Mouse (Mus musculus) gastrocnemius, postnatal 36 days (tissue): ENCODE data around the gene 2610044O15Rik8. TPM values are rescaled to one million over a fixed set of nuclear protein-coding genes. Genes with fewer than 3 reads are reported as not detected.
"Not testable (repeated sequence)": the region's sequence is repeated elsewhere in the genome, so short reads cannot be mapped to it uniquely, and the experiment has no call there.

Source experiments
- DNase-seq, 2 experiments: peaks; one replicate each; pipeline ENCODE4 v3.0.0; 2022
- intact Hi-C: fragments of 180-260 bp; cut with DNase I; formaldehyde crosslinking; loops from one replicate; pipeline ENCODE4 v1.15.1; 2025
- long read RNA-seq, 2 experiments: library from polyadenylated mRNA; stranded (forward); transcript quantifications; one replicate each; pipeline ENCODE4 v2.0.0; 2021
- total RNA-seq, 2 experiments: library from RNA; stranded (reverse); gene quantifications; 2 replicates each; pipeline ENCODE4 v1.2.3; 2021

2610044O15Rik8 gene
- 10 to 100 TPM; 16.2 to 18.0 TPM for total RNA-seq
- long read RNA-seq, experiment 1, partial matches to known transcripts, result 0 of 7 reads
- long read RNA-seq, experiment 1, other reads (novel, unspliced or antisense), result 2 of 7 reads
- long read RNA-seq, experiment 2, transcript 2610044O15Rik8-205 (5 exons, 1,776 nt), result major isoform, 6 of 22 reads
- long read RNA-seq, experiment 2, partial matches to known transcripts, result 1 of 22 reads
- long read RNA-seq, experiment 2, other reads (novel, unspliced or antisense), result 11 of 22 reads

DNA sequence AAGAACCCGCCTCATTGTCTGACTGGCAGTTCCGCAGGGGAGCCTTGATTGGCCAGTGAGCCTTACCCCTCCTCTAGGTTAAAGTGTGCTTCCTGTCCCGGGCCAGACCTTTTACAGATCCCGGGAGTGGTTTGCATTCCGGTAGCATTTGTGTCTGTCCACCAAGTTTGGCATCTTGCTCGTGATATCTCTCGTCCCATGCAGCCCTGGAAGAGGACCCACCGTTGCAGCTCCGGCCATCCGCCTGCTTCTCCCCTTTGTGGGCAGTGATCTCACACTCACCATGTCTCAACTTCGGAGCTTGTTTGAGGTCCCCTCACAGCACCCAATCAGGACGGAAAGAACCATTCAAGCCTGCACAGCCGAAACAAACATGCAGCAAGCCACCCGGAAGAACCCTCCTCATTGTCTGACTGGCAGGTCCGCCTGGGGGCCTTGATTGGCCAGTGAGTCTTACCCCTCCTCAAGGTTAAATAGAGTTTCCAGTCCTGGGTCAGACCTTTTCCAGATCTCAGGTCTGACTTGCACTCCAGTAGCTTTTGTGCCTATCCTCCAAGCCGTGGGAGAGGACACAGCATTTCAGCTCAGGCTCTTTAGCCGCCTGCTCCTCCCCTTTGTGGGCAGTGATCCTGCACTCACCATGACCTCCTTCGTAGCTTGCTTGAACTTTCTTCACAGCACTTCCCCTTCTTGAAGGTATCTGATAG is at the start of gene 2610044O15Rik8:
2610044O15Rik8 (minus strand) TSS at position 380 of the 707 bp plus-strand sequence.
- peak; percentile 78 to 88 for DNase-seq
- intact Hi-C loops, result no loop called here

DNA sequence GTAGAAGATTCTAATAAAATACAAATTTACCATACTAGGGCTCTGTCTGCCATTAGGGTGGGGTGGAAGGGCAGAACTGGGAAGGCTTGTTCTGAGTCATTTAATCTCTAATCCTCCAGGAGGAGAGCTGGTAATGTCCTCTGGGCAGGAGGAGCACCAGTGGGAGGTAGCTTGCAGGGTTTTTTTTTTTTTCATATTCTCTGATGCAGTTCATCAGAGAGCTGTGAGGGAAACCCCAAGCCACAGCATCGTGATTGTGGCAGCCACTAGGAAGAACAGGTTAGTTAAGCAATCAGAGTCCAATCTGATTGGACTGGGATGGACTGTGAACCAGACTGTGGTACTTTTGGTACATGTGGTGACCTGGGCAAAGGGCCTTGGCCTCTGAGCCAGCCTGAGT is 31.7 kb upstream of the 2610044O15Rik8 start:
- intact Hi-C loops, result no loop called here
- no peak for DNase-seq

DNA sequence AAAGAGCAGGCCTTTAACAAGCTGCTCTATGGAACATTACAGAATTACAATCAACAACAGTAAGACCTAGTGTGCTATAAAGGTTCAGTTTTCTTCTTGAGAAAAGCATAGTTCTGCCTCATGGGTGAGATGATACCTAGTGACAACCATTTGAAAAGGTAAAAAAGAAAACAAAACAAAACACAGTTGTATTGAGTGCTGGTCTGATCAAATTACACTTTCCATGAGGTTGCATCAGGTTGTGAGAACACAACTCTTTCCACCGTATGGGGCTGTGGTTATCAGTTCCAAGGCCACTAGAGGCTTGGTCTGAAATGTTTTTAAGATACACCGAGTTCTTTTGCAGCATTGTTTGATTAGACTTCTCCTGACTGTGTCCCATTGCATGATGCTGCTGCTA is 30.1 kb upstream of the 2610044O15Rik8 start:
- intact Hi-C loops, result no loop called here
- DNase-seq, result no peak

- intact Hi-C loops, result not testable (repeated sequence)
- peak; percentile 45 to 64 for DNase-seq
These were observed 29.2 kb upstream of the 2610044O15Rik8 start for GRCm38 (mm10) chr8:129263211-129263927.

DNA sequence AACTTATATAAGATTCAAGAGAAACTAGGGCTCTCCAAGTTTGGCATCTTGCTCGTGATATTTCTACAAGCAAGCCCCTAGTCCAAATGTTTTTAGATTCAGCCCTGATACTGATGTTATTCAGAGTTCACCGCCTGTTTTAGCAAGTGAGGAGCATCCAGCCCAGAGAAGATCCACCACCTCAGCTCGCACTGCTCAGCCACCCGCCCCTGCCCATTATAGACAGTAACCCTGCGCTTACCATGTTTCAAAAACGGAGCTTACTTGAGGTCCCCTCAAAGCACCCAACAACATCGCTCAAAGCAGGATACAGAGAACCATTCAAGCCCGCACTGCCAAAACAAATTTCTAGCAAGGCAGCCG is 561 bp downstream of the 2610044O15Rik8 start:
- intact Hi-C loops, result no loop called here
- DNase-seq, result no peak

Other genes with a start within 250 kb of the 2610044O15Rik8 start
- gene Ccdc7a, start 168.9 kb downstream of the 2610044O15Rik8 start, total RNA-seq, result not detected
- not detected for gene Ccdc7b, start 167.3 kb downstream of the 2610044O15Rik8 start, total RNA-seq
- gene Gm10999, start 102.7 kb downstream of the 2610044O15Rik8 start, total RNA-seq, result not detected